Mouse (Mus musculus) neutrophil, adult 65 days (primary cell): ENCODE measurements around the gene Exoc4. TPM values are rescaled to one million over a fixed set of nuclear protein-coding genes. Genes with fewer than 3 reads are reported as not detected.

Experiments
- total RNA-seq: library from RNA; stranded (reverse); gene quantifications from 2 replicates; pipeline ENCODE4 v1.2.4, GENCODE M21; 2023

The Exoc4 gene
- 31.8 and 48.2 TPM in 2 replicates for total RNA-seq

DNA sequence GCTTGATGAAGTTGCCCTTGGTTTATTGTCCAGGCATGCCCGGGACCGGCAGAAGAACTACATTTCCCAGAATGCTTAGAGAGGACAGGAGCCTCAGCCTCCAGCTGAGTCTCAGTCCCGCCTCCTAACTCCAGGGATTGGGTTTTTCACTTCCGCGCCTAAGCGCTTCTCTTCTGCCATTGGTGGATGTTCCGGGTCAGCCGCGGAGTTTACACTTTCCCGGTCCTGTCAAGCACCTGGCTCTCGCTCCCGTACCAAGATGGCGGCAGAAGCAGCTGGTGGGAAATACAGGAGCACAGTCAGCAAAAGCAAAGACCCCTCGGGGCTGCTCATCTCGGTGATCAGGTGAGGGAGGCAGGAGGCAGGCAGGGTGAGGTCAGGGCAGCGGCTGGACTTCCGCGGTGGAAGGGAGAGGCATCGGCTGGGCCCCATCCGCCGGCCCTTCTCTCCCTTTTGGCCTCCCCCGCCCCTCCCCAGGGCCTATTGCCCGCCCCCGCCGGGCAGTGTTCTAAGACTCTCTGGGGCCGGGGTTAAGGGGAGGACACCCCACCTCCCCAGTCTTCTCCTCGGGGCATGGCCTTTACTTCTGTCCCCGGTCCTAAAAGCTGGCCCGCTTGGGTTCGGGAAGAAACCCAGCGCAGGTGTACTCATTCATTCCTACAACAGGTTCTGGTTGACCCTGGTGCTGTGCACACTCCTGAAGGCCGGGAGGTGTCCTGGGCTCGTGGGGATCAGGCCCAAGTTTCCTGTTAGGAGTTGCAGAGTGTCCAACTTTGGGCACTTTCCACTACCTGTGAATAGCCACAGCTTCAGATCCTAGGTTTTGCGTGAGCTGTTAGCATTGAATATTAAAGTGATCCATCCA is at the start of gene Exoc4:
TSS of gene Exoc4 (plus strand) at position 192 of the 865 bp plus-strand sequence.

Other genes with a start within 250 kb of the Exoc4 start
- gene Chchd3, start 188.8 kb upstream of the Exoc4 start, total RNA-seq: 24.7 and 31.6 TPM in 2 replicates